Mouse (Mus musculus) olfactory bulb, adult 2 months (tissue): ENCODE measurements around the gene Gramd4.

Experiments
- CTCF ChIP-seq: fragments of 200-500 bp; IDR thresholded peaks from 2 replicates; pipeline ENCODE4 v1.5.1; 2012; ENCODE audit warnings: low read depth, mild to moderate bottlenecking, low read length, moderate library complexity; ENCODE audit not compliant: insufficient read depth
- POLR2A ChIP-seq: fragments of 200-500 bp; IDR thresholded peaks from 2 replicates; pipeline ENCODE4 v1.6.1; 2012; ENCODE audit warnings: mild to moderate bottlenecking, low read depth, low read length, moderate library complexity; ENCODE audit not compliant: insufficient read depth

DNA sequence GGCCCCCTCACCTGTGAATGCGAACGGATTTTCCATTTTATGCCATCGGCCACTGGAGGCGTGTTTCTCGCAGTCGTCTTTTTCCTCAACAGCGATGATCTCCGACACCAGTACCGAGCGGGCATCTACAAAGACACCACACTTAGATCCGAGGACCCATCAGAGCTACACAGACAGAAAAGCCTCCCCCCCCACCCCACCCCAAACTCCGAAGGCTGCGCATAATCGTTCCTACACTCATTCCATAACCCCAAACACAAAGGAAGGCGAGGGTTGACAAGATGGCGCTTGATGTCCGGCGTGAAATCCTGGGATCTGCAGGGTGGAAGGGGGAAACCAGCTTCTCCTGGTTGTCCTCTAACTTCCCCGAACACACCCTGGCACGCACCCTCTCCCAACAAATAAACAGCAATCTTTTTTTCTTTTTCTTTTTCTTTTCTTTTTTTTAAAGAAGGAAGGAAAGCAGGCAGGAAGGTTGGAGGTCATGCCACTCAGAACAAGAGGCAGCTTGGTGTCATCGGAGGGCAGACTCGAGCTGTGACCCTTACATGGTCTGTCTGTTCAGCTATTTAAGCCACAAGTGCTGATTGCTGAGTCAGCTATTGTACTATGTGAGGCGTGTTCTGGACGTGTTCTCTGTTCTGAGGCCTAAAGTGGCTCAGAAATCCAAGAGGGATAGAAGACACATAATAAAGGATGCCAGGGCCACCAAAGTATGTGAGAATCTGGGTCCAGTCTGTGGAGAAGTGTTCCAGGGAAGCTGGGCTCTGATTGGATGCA, 108.5 kb downstream of the Gramd4 start:
- no peak for TF ChIP-seq POLR2A
- no peak for TF ChIP-seq CTCF
